Mouse (Mus musculus) lung, embryonic 16.5 days (tissue): ENCODE measurements around the gene Arl2bp. TPM values are rescaled to one million over a fixed set of nuclear protein-coding genes. Genes with fewer than 3 reads are reported as not detected.

ENCODE experiments used
- ATAC-seq: fragments of 200-750 bp; cut with Nextera tagmentation; 2 replicates; pipeline ENCODE4 v1.8.0; 2017; ENCODE audit warnings: low read depth, mild to moderate bottlenecking, moderate library complexity
- H3K27ac ChIP-seq: fragments of 300-500 bp; sonication (generic); 2 replicates; pipeline ENCODE4 v1.5.1; 2014; ENCODE audit warnings: mild to moderate bottlenecking, control low read depth, low read length
- H3K27me3 ChIP-seq: fragments of 300-500 bp; sonication (generic); 2 replicates; pipeline ENCODE4 v1.6.1; 2014; ENCODE audit warnings: low read depth, low read length, mixed read lengths; ENCODE audit not compliant: control insufficient read depth, insufficient read depth
- H3K36me3 ChIP-seq: fragments of 300-500 bp; sonication (generic); 2 replicates; pipeline ENCODE4 v1.6.1; 2014; ENCODE audit warnings: low read length; ENCODE audit not compliant: control insufficient read depth, insufficient read depth
- H3K4me1 ChIP-seq: fragments of 300-500 bp; sonication (generic); replicated peaks from 2 replicates; pipeline ENCODE4 v1.6.1; 2014; ENCODE audit warnings: low read length, mixed read lengths; ENCODE audit not compliant: control insufficient read depth, insufficient read depth
- H3K4me2 ChIP-seq: fragments of 300-500 bp; sonication (generic); 2 replicates; pipeline ENCODE4 v1.6.1; 2014; ENCODE audit warnings: low read depth, low read length, control low read depth
- H3K4me3 ChIP-seq: fragments of 300-500 bp; sonication (generic); 2 replicates; pipeline ENCODE4 v1.5.1; 2014; ENCODE audit warnings: mild to moderate bottlenecking, low read length, control low read depth
- H3K9ac ChIP-seq: fragments of 300-500 bp; sonication (generic); 2 replicates; pipeline ENCODE4 v1.6.1; 2014; ENCODE audit warnings: low read length, control low read depth
- H3K9me3 ChIP-seq: fragments of 300-500 bp; sonication (generic); 2 replicates; pipeline ENCODE4 v1.6.1; 2016; ENCODE audit warnings: low read length; ENCODE audit not compliant: control insufficient read depth
- WGBS: fragments of 180-500 bp; shearing (Covaris S2); extraction: QIAGEN DNeasy Blood & Tissue Kit; methylation state at CpG from one replicate; pipeline ENCODE4 v1.1.7; 2014; 5-methylcytosine and 5-hydroxymethylcytosine counted together
- polyA plus RNA-seq: library from polyadenylated mRNA; unstranded; fragments of >200 nt; fragmentation: Nextera tagmentation; extraction: Ambion mirVana; gene quantifications from 2 replicates; pipeline ENCODE4 v1.2.1, GENCODE M21; 2015

Gene Arl2bp
- 106 and 118 TPM in 2 replicates for polyA plus RNA-seq

DNA sequence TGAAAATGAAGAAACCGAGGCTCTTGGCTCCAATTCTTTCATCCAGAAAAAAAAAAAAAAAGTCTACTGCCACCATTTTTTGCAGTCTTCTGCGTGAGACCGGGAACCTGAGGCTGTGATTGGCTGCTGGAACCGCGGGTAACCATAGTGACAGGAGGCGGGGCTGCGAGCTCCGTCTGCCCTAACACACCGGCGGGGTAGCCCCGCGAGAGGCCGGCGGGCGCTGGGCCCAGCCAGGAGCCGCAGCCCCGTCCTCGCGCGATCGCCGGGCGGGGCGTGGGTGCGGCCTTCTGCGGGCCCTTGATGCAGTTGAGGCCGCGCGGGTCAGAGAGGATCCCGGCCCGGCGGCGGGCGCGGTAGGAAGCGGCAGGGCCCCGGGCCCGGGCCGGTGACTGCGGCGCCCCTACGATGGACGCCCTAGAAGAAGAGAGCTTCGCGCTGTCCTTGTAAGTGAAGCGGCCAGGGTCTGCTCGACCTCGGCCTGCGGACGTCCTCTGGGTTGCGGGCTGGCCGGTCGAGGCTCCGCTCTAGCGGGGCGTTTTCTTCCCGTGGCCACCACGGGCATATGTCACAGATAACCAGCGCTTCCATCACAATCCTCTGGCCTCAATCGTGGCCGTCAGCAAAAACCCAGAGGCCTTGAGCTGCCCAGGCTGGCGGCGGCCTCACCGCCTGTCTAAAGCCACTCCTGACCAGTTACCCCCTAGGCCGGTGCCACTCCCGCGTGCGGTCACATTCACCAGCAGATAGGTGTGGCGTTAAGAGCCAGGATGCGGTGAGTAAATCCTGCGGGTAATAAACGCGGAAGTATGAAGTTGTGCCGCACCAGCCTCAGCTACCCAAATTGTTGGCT is at the start of gene Arl2bp:
TSS of gene Arl2bp (plus strand) at position 145 of the 853 bp plus-strand sequence.
- H3K9ac ChIP-seq = peak within 1 kb of the TSS; percentile 87
- peaks cover 19% of the 10 kb centered on the region for H3K36me3 ChIP-seq
- H3K4me2 ChIP-seq = peak within 1 kb of the TSS; percentile 53
- H3K27me3 ChIP-seq = no peaks in the 10 kb centered on the region
- H3K4me3 ChIP-seq = peak within 1 kb of the TSS; percentile 74
- H3K27ac ChIP-seq = peak within 1 kb of the TSS; percentile 77
- under 1% methylated on average over 64 of the region's 74 CpGs for WGBS
- H3K4me1 ChIP-seq = peaks cover 3% of the 10 kb centered on the region; the same call in 1 of the 2 replicates
- H3K9me3 ChIP-seq = no peaks in the 10 kb centered on the region
- peak; percentile 100 for ATAC-seq

DNA sequence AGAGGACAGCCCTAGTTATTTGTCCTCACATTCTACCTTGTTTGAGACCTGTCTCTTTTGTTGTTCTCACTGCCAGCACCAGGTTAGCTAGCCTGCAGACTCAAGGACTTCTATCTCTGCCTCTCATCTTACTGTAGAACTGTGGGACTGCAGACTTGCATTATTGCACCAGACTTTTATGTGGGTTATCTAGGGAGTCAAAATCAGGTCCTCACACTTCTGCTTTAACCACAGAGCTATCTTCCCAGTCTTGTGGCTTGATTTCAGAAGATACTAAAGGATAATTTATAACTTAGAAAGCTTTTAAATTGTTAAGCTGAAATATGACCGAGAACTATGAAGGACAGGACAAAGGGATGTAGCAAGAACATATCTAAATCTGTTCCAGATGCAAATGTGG is 41.5 kb upstream of the Arl2bp start:
- H3K4me3 ChIP-seq = no peak overlapping the region
- H3K9ac ChIP-seq = no peak overlapping the region
- H3K27ac ChIP-seq = no peak overlapping the region
- H3K9me3 ChIP-seq = no peaks in the 10 kb centered on the region
- no peak overlapping the region for H3K4me2 ChIP-seq
- no peaks in the 10 kb centered on the region for H3K4me1 ChIP-seq
- 83% methylated on average over 1 of the region's 1 CpGs for WGBS
- no peak for ATAC-seq
- no peaks in the 10 kb centered on the region for H3K27me3 ChIP-seq
- H3K36me3 ChIP-seq = peaks cover 5% of the 10 kb centered on the region; the same call in 1 of the 2 replicates

DNA sequence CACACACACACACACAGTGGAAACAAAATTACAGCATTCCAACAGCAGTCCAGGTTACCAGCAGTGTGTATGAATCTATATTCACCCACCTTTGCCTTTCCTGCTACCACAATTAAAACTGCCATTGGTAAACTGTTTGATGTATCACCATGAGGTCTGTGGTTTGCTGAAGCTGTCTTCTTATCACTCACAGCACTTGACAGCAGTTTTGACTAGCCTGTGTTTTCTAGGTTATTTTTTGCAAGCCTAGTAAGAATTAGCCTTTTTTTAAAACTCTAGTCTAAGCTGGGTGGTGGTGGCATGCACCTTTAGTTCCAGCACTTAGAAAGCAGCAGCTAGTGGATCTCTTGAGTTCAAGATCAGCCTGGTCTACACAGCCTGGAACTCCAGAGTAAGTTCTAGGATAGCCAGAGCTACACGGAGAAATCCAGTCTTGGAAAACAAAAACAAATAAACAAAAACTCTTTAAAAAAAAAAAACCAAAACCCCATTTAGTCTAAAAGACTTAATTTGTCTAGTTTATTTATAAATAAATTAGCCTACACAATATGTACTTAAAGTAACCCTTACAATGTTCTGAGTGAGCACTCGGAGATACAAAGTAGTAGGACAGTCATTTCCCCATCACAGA is 32.7 kb upstream of the Arl2bp start:
- H3K4me1 ChIP-seq = no peaks in the 10 kb centered on the region
- H3K9me3 ChIP-seq = no peaks in the 10 kb centered on the region
- peaks cover 23% of the 10 kb centered on the region for H3K36me3 ChIP-seq
- H3K4me2 ChIP-seq = no peak overlapping the region
- H3K27ac ChIP-seq = no peak overlapping the region
- ATAC-seq = no peak
- no peak overlapping the region for H3K4me3 ChIP-seq
- no peaks in the 10 kb centered on the region for H3K27me3 ChIP-seq
- no peak overlapping the region for H3K9ac ChIP-seq
- WGBS = 67% methylated on average over 2 of the region's 2 CpGs

DNA sequence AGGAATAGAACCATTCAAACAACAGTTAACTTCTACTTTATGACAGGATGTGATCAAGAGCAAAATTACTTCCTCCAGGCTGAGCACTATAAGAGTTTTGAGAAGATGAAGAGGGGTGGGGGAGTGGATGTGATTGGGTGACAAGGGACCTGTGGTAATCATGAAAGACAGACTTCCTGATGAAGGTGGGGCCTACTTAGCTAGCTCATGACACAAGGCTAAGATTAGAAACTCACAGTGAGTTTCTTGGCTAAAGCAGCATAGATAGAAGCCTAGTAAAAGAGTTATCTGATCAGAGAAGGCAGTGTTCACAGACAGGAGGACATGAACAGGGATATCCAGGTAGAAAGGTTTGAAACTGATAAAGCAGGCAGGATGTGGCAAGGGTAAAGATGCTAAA is 32.2 kb upstream of the Arl2bp start:
- H3K4me3 ChIP-seq = no peak overlapping the region
- H3K9me3 ChIP-seq = no peaks in the 10 kb centered on the region
- ATAC-seq = no peak
- no peaks in the 10 kb centered on the region for H3K27me3 ChIP-seq
- H3K9ac ChIP-seq = no peak overlapping the region
- H3K27ac ChIP-seq = no peak overlapping the region
- H3K4me1 ChIP-seq = no peaks in the 10 kb centered on the region
- no peak overlapping the region for H3K4me2 ChIP-seq
- H3K36me3 ChIP-seq = peaks cover 25% of the 10 kb centered on the region

DNA sequence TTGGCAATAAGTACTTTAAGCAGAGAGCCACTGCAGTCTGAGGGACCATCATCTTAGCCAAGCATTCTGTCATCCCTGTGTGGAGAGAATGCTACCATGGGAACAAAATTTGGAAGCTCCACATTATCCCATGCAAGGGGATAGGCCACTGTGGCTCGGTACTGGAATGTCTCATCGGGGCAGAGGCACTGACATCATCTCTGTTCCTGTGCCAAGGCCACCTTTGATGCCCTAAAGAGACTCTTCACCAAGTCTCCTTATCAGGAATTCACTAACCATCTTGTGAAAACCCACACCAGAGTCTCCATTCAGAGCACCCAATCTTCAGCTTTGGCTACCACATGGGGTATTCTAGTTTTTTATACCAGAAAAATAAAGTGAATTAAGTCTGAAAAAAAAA is 25.2 kb upstream of the Arl2bp start:
- no peak overlapping the region for H3K4me2 ChIP-seq
- H3K4me1 ChIP-seq = no peaks in the 10 kb centered on the region
- H3K27me3 ChIP-seq = no peaks in the 10 kb centered on the region
- WGBS = 91% methylated on average over 2 of the region's 2 CpGs
- H3K4me3 ChIP-seq = no peak overlapping the region
- no peak overlapping the region for H3K9ac ChIP-seq
- no peak overlapping the region for H3K27ac ChIP-seq
- no peak for ATAC-seq
- H3K36me3 ChIP-seq = peaks cover 33% of the 10 kb centered on the region
- H3K9me3 ChIP-seq = no peaks in the 10 kb centered on the region

DNA sequence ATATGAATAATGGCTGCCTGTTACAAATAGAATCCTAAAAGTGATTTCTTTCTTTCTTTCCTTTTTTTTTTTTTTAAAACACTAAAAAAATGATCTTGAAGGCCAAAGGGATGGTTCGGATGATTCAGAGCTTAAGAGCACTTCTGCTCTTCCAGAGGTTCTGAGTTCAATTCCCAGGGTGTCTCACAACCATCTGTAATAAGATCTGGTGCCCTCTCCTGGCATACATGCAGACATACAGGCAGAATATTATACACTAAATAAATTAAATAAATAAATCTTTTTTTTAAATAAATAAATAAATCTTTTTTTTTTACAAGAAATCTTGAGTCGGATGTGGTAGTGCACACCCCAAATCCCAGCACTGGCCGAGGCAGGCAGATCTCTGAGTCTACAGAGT is 24.5 kb upstream of the Arl2bp start:
- H3K27ac ChIP-seq = no peak overlapping the region
- H3K4me3 ChIP-seq = no peak overlapping the region
- H3K9ac ChIP-seq = no peak overlapping the region
- no peaks in the 10 kb centered on the region for H3K27me3 ChIP-seq
- H3K4me1 ChIP-seq = no peaks in the 10 kb centered on the region
- 82% methylated on average over 3 of the region's 3 CpGs for WGBS
- peaks cover 38% of the 10 kb centered on the region for H3K36me3 ChIP-seq
- H3K9me3 ChIP-seq = no peaks in the 10 kb centered on the region
- no peak overlapping the region for H3K4me2 ChIP-seq
- no peak for ATAC-seq

DNA sequence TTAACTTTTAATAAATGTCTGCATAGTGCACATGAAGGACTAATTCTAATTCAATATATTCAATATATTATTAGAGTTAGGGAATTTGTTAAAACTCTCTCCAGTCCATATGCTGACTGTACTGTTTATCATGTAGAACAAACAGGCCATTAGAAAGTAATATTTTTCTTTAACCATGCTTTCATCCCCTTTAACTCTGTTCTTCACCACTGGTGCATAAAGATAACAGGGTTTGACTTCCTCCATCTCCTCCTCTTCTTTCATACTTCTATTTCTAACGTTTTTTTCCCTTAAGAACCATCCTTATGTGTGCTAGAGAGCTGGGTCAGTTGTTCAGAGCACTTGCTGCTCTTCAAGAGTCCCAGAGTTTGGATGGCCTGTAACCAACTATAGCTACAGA is 21.2 kb upstream of the Arl2bp start:
- 32% methylated on average over 1 of the region's 1 CpGs for WGBS
- Histone ChIP-seq H3K4me1 (no peaks in the 10 kb centered on the region), H3K27me3 (no peaks in the 10 kb centered on the region), H3K9ac (no peak overlapping the region), H3K9me3 (no peaks in the 10 kb centered on the region), H3K36me3 (peaks cover 32% of the 10 kb centered on the region), H3K4me2 (no peak overlapping the region), H3K27ac (no peak overlapping the region), H3K4me3 (no peak overlapping the region)
- no peak for ATAC-seq

DNA sequence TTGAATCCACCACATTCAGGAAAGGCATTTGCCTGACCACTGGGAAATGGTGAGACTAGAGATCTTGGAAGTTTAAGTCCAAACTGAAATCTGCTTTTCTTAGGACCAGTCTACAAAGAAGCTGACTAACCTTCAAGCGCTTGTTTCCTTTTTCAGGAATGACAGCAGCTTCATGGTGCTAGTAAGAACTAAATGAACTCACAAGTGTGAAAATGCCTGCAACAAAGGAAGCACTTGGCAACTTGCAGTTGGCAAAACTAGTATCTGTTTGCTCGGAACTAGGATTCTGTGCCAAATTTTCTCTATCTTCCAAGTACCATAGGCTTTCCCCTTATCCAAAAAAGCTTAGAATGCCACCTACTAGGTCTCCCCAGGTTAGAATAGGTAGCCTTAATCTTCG is 20.2 kb upstream of the Arl2bp start:
- Histone ChIP-seq H3K4me1 (no peaks in the 10 kb centered on the region), H3K9me3 (no peaks in the 10 kb centered on the region), H3K36me3 (peaks cover 25% of the 10 kb centered on the region), H3K4me2 (no peak overlapping the region), H3K4me3 (no peak overlapping the region), H3K9ac (no peak overlapping the region), H3K27ac (no peak overlapping the region), H3K27me3 (no peaks in the 10 kb centered on the region)
- ATAC-seq = no peak
- WGBS = 93% methylated on average over 3 of the region's 3 CpGs

DNA sequence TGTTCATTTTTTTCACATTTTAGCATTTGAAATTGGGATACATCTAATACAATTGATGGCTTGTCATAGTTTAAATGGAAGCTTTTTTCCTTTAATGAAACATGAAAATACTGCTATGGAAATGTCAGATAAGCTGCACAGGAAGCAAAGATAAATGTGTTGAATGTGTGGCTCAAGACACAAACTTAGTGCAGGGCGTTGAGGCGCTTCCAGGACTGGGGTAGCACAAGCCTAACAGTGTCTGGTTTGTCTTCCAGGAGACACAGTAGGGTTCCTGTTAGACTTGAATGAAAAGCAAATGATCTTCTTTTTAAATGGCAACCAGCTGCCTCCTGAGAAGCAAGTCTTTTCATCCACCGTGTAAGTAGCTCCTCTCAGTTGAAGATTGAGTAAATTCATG is 16.9 kb upstream of the Arl2bp start:
- H3K4me1 ChIP-seq = no peaks in the 10 kb centered on the region
- ATAC-seq = no peak
- no peaks in the 10 kb centered on the region for H3K9me3 ChIP-seq
- H3K27me3 ChIP-seq = no peaks in the 10 kb centered on the region
- no peak overlapping the region for H3K4me2 ChIP-seq
- peaks cover 24% of the 10 kb centered on the region for H3K36me3 ChIP-seq
- H3K9ac ChIP-seq = no peak overlapping the region
- no peak overlapping the region for H3K4me3 ChIP-seq
- H3K27ac ChIP-seq = no peak overlapping the region
- WGBS = 73% methylated on average over 3 of the region's 3 CpGs
